26 mouse cellular contexts compared by ENCODE assay signal in the genomic region with DNA sequence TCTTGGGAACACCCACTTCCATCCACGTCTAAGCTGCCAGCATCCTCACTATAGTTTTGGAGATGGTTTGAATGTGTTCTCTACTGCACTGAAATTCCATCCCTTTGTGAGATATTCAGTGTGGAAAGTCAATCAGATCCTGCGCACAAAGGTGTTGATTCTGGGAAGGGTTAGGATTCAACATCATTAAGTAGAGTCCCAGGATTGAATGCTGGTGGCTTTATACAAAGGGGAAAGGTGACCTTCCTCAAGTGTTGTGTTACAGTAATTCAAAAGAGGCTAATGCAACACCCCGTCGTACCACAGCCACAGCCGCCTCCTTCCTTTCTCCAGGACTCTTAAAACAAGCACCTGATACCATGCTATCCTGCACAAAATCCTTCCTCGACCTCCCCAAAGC. TPM values are rescaled to one million over a fixed set of nuclear protein-coding genes. Genes with fewer than 3 reads are reported as not detected.
"Had no signal": no experiment of that assay in that cellular context is flagged by ENCODE, and none has a peak within 500 bp of the region (broad histone marks: within the 10 kb centered on the region; RNA-seq: fewer than 3 reads in every experiment).

No protein-coding gene starts in this region.

- DNase-seq: cerebellum, adult 9-11 months; cerebellum, postnatal 10 days; cerebellum, postnatal 14 days; cerebellum, postnatal 25 days; cerebellum, postnatal 36 days; embryo, embryonic 11 days; forebrain, postnatal 0 days; gastrocnemius, adult 2 months; gastrocnemius, postnatal 10 days; gastrocnemius, postnatal 14 days; gastrocnemius, postnatal 25 days; gastrocnemius, postnatal 36 days; heart, adult 11 months; heart, adult 18-20 months; heart, adult 2 months had no signal

- H3K4me3 ChIP-seq: embryonic facial prominence, embryonic 10.5 days; embryonic facial prominence, embryonic 12.5 days; embryonic facial prominence, embryonic 13.5 days; embryonic facial prominence, embryonic 15.5 days; erythroblast, embryonic 14.5 days; forebrain, embryonic 10.5 days; forebrain, embryonic 12.5 days; forebrain, embryonic 13.5 days; forebrain, embryonic 15.5 days; gastrocnemius, adult 2 months; heart, adult 2 months had no signal

- H3K27ac ChIP-seq: embryonic facial prominence, embryonic 10.5 days; embryonic facial prominence, embryonic 12.5 days; embryonic facial prominence, embryonic 13.5 days; embryonic facial prominence, embryonic 15.5 days; forebrain, embryonic 10.5 days; forebrain, embryonic 12.5 days; forebrain, embryonic 13.5 days; forebrain, embryonic 15.5 days; gastrocnemius, adult 2 months; heart, adult 2 months had no signal

- H3K27me3 ChIP-seq: embryonic facial prominence, embryonic 12.5 days; embryonic facial prominence, embryonic 13.5 days; embryonic facial prominence, embryonic 15.5 days; forebrain, embryonic 12.5 days; forebrain, embryonic 13.5 days; forebrain, embryonic 15.5 days had no signal

- H3K9me3 ChIP-seq: embryonic facial prominence, embryonic 10.5 days; embryonic facial prominence, embryonic 12.5 days; embryonic facial prominence, embryonic 13.5 days; embryonic facial prominence, embryonic 15.5 days; forebrain, embryonic 10.5 days; forebrain, embryonic 12.5 days; forebrain, embryonic 13.5 days; forebrain, embryonic 15.5 days had no signal

- H3K9ac ChIP-seq: embryonic facial prominence, embryonic 12.5 days; embryonic facial prominence, embryonic 13.5 days; embryonic facial prominence, embryonic 15.5 days; forebrain, embryonic 12.5 days; forebrain, embryonic 13.5 days; forebrain, embryonic 15.5 days; forebrain, postnatal 0 days had no signal

- ATAC-seq: forebrain, embryonic 13.5 days; forebrain, embryonic 14.5 days; forebrain, embryonic 15.5 days; forebrain, embryonic 16.5 days; forebrain, postnatal 0 days had no signal

- H3K4me2 ChIP-seq: embryonic facial prominence, embryonic 12.5 days; embryonic facial prominence, embryonic 13.5 days; embryonic facial prominence, embryonic 15.5 days; forebrain, embryonic 12.5 days; forebrain, embryonic 13.5 days; forebrain, embryonic 15.5 days had no signal

RNA-seq across cellular contexts. Expression of a gene that starts 49.6 kb away (rescaled TPM):
- polyA plus RNA-seq: erythroblast, embryonic 14.5 days had no signal
